Mouse (Mus musculus) kidney, postnatal 36 days (tissue): ENCODE data around the gene Rwdd4a.

Experiments used
- DNase-seq, 2 experiments: peaks; one replicate each; pipeline ENCODE4 v3.0.0; 2021 to 2022; ENCODE audit warnings: mixed read lengths in 2 of 2

Rwdd4a gene

GRCm38 (mm10) chr8:47590400-47590799 lies 56.9 kb downstream of the Rwdd4a start:
- DNase-seq: no peak

GRCm38 (mm10) chr8:47600664-47601063 lies 67.2 kb downstream of the Rwdd4a start:
- peak; percentile 31 to 43 for DNase-seq
